Mouse (Mus musculus) cerebellum, adult 18-20 months (tissue): ENCODE data around the gene Gm15517.
"Not testable (repeated sequence)": the region's sequence is repeated elsewhere in the genome, so short reads cannot be mapped to it uniquely, and the experiment has no call there.

ENCODE experiments used
- DNase-seq, 2 experiments: peaks; one replicate each; pipeline ENCODE4 v3.0.0; 2021

Gene Gm15517

DNA sequence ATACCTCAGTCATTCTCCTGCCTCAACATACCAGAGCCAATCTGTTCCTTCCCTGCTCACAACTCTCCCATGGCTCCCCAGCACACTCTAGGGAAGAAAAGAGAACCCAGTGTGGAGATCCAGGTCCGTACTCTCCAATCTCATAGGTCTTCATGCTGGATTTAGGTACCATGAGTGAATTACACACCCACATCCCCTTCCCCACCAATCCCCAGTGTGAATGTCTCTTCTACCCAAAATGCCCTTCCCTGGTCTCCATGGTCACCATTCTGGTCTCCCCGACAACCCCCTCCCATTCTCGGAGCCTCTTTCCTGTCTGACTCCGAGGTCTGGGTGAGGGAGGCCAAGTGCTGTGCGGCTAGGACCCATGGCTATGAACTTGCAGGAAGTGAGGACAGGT, at the start of gene Gm15517:
Gene Gm15517 (plus strand): TSS at position 301 of the 400 bp plus-strand sequence.
- no peak for DNase-seq

DNA sequence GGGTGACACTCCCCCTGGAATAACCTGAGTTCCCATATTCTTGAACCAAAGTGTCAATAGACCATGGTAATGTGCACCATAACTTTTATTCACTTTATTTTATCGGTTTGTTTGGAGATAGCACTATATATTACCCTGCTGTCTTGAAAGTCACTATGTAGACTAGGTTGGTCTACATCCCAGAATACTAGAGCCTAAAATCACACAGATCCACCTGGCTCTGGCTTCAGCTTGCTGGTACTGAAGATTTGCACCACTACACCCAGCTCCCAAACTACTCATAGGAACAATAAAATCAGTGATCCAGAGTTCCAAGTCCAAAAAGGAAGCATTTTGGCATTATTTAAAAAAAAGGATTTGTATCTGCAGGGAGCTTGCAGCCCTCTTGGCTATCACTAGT, 45.6 kb upstream of the Gm15517 start, which contains the start of gene Klk1b5:
Gene Klk1b5 (plus strand): TSS at position 301 of the 400 bp plus-strand sequence.
- DNase-seq = no peak

DNA sequence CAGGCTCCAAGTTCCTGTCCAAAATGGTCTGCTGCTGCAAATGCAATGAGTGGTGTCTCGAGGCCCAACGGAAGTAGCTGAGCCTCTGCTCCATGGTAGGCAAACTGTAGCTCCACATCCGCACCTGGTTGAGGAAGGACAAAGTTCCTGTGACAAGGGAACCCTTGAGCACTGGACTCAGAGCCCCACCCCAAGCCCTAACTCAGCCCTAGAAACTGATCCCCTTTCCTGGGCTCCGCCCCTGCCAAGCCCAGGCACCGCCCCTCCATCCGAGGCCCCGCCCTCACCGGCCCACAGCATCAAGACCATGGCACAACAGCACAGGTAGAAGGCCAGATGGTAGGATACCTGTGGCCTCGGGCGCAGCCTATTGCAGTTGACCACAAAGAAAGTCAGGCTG, 39.6 kb upstream of the Gm15517 start:
- not testable (repeated sequence) for DNase-seq

DNA sequence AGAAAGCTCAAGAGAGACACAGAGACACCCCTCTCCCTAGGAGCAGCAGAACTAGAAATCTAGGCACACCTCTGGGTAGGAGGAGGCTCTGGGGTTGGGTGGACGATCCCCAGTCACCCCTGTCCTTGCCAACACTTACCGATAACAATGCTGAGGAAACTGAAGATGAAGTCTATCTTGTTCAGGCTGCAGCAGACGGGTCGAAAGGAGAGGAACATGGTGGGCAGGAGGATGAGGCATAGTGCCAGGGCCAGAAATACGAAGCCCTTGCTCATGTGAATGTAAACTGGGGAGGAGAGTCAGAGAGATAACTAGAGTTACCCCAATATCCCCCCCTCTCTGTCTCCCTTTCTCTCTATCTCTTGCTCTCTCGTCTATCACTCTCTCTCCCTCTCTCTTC, 38.9 kb upstream of the Gm15517 start:
- not testable (repeated sequence) for DNase-seq

DNA sequence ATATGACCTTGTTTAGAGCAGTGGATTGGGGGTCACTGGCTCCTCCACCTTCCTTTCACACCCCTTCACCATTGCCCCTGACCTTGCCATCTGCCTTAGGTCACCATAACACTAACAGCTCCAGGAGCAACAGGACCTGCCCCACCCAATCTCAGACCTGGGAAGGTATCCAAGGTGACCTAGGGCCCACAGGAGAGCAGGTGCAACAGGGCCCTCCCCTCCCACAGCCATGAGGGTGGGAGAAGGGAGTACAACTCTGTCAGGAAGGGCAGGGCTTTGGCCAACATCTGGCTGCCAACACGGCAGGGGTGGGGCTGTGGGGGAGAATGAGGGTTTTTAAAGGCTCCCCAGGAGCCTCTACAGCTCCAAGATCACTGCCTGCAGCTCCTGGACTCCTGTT, 36.2 kb upstream of the Gm15517 start, which contains the start of gene Klk1:
Gene Klk1 (plus strand): TSS at position 285 of the 400 bp plus-strand sequence.
- DNase-seq = no peak

DNA sequence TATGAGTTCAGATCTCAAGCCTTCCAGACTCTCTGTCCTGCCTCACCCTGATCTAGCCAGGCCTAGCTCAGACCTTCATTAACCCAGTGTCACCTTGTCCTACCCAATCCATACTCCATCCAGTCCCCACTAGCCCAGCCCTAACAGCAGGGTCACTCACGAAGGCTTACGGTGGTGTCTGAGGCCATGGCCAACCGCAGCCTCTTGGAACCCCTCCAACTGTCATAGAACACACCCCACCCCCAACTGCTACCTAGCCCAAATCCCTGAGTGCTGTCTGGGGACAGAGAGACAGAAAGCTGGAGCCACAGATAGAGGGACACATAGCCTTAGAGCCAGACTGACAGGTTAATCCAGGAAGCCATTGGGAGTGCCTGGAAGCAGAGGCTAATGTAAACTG, 25.3 kb upstream of the Gm15517 start, which contains the start of gene Gm36864:
Gene Gm36864 (plus strand): TSS at position 269 of the 400 bp plus-strand sequence.
- no peak for DNase-seq

DNA sequence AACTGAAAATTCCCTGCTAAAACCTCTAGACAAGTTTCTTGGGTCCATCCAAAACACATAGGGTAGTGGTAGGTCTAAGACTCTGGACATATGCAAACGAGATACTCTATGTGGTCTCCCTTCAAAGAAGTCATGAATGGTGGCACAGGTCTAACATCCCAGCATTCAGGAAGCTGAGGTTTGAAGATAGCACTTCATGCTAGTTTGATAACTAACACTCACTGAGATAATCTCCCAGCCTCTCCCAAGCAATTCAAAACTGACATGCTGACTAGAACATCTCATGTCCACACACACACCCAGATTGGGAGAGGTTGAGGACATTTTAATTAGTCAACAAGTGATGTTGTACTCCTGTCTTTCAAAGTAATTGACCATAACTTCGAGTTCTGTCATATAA, 21.3 kb upstream of the Gm15517 start:
- DNase-seq = no peak

DNA sequence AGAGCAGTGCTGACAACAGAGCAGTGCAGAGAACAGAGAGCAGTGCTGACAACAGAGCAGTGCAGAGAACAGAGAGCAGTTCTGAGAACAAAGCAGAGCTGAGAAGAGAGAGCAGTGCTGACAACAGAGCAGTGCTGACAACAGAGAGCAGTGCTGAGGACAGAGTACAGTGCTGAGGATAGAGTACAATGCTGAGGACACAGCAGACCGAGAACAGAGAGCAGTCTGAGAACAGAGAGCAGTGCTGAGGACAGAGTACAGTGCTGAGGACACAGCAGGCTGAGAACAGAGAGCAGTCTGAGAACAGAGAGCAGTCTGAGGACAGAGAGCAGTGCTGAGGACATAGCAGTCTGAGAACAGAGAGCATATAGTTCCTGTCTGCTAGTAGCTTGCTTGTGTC, 20.5 kb upstream of the Gm15517 start:
- no peak for DNase-seq

DNA sequence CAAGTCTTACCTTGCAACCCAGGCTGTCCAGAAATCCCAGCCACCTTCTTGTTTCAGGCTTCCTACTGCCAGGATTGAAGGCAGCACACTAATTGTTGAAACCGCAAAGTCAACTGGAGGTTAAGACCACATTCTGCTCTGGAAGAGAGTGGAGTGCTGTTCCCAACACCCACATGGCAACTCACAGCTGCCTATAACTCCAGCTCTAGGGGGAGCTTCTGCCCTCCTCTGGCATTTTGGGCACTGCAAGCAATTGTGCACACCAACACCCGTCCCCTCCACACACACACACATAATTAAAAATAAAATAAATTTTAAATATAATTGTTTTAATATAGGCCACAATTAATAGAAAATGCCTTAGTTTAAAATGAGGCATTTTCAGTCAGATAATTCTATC, 20.1 kb upstream of the Gm15517 start:
- no peak for DNase-seq

DNA sequence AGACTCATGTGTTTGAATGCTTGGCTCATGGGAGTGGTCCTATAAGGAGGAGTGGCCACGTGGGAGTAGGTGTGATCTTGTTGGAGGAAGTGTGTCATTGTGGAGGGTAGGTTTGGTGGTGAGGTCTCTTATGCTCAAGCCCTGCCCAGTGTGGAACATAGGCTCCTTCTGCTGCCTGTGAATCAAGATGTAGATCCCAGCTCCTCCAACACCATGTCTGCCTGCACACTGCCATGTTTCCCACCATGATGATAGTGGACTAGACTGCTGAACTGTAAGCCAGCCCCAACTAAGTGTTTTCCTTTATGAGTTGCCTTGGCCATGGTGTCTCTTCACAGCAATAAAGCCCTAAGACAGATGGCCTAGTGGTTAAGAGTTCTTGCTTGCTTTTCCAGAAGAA, 17.2 kb upstream of the Gm15517 start:
- no peak for DNase-seq

DNA sequence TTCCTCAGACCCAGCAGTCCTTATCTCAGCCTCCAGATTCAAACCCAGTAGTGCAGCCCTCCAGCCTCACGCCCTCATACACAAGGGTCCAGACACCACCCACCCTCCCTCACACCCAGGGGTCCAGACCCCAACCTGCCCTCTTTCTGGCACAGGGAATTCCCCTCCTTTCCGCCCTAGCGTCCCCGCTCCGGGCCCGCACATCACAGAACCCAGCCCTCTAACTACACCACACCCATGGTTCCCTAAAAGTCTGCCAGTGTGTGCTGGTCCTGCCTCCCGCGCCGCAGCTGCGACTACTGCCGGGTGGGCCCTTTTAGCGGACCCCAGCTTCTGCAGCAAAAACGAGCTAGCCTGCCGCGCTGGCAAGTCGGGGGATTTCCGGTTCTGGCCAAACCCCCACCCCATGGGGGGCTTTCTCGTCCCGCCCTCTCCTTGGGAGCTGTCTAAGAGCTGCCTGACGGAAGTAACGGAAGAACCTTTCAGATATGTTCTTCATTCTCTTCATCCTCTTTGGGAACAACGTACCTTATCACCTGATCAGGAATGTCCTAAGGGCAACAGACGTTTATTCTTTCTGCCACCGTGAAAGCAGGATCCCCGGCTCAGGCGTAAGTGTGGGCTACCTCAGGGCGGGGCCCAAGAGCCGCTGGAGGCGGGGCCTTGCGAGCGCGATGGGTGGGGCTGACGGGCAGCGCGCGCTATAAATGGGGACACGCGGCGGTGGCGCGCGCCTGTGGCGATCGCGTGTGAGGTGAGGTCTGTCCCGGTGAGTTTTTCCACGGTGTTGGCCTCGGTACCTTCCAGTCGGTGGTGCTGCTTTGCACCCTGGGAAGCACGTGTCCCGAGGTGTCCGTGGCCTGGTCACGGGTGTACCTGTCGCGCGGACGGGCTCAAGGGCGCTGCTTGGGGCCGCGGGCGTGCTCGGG, 14.9 kb upstream of the Gm15517 start, which contains the start of the genes 1700028J19Rik and 2410002F23Rik:
Gene 1700028J19Rik (minus strand): TSS at position 641 of the 929 bp plus-strand sequence.
Gene 2410002F23Rik (plus strand): TSS at position 668 of the 929 bp plus-strand sequence.
- DNase-seq = peak; percentile 87 to 95

DNA sequence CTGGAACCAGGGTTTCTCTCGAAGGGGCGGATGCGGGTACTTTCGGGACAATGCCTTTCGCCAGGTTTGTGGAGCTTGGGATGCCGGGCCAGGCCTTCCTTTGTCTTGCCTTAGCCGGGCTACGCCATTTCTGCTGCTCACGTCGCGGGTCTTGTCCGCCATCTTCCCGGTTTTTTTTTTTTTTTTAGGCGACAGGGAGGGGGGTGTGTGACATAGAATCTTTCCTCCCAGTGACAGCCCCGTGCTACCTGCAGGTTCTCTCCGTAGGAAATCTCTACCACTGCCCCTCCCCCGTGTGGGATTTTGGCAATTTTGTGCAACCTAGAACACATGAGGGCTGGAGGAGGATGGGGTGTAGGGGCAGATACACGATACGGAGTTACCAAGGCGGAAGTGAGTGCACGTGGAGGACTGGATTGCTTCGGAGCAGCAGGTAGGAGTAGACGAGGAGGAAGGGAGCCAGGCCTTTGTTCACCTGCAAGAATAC, 14.2 kb upstream of the Gm15517 start:
- DNase-seq = peak in 1 of 2 experiments; percentile 48

DNA sequence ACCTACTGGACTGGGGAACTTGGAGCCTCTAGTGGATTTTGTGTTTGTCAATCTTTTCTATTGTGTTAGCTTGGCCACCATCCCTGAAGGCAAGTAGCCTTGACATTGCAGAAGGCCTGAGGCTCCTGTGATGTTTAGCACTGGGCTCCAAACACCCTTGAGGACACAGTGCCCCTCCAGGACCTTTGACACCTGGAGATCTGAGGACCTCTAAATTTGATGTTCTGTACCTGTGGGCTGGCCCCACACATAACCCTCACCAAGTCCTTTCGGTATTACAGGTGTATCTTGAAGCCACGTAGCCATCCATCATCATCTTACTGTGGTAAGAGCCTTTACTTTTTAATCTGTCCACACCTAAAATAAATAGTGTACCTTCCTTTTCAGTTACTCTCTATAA, 13.3 kb upstream of the Gm15517 start:
- DNase-seq = no peak

DNA sequence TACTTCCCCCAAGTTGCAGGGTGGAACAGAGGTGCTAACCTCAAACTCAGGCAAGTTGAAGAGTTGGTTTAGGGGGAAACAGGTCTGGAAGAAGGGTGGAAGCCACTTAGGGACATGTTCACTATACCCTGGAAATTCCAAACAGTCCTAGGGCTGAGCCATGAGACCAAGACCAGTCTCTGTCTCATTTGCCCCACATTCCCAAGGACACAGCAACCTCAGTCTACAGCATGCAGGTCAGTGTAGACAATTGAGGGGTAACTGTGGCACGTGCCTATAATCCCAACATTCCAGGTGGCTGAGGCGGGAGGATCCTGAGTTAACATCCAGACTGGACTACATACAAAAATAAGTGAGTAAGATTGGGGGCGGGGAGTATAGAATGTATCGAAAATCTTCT, 12.0 kb upstream of the Gm15517 start:
- DNase-seq = no peak

DNA sequence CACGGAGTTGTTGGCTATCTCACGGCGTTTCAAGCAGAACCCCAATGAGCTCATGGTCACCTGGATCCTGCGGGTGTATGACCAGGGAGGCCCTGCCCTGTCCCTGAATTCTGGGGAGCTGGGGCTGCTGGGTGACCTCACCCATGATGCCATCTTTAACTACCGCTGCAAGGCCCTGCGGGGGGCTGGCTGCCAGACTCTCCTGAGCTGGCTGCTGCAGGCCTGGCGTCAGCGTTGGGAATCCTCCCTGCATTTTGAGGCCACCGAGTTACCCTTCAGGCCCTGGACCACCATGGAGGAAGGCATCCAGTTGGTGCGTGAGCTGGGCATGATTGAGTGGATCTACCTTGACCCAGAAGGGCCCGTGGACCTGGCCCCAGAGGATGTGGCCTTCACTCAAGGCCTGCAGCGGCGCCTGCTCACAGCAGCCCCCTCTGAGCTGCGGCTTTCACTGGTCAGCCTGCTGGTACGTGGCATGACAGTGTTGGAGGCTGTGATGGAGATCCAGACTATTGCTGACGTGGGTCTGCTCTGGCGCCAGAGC, 10.4 kb upstream of the Gm15517 start:
- not testable (repeated sequence) for DNase-seq

DNA sequence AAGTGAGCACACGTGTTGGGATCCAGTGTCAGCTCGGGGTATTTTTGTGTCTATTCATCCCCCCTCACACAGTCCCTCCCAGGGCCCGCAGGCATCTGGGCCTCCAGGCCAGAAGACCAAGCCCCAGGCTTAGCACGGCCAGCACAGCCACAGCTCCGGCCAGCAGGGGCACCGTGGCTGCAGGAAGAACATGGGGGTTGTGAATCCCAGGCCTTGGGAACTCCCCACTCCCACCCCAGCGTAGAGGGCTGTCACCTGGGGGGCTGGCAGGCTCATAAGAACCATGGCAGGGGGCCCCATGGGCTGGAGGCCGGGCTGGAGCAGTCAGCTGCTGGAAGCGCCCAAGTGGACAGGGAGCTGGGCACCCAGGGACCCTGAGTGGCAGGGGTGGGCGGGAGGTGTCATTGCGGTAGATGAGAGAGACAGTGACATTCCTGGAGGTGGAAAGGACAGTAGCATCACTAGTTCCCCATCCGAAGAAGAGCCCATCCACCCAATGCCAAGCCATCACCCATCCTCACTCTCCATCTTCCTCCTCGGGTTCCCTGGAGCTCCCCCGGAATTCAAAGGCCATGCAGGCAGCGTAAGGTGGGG, 8.1 kb upstream of the Gm15517 start:
- DNase-seq = no peak

DNA sequence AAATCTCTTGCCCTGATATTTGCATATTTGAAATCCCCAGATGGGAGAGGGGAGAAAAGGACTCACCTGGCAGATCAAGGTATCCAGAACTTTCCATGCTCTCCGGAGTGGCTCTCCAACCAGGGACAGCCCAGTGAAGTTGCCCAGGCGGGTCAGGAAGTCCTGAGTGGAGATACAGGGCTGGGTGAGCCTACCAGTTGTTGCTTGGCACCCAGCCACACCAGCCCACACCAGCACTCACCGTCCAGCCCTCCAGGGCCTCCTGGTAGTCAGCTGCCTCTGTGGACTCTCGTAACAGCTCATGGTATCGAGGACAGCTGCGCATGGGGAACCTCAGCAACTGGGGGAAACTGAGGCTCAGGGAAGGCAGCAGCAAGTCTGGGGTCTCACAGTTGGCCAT, 6.3 kb upstream of the Gm15517 start:
- no peak for DNase-seq

DNA sequence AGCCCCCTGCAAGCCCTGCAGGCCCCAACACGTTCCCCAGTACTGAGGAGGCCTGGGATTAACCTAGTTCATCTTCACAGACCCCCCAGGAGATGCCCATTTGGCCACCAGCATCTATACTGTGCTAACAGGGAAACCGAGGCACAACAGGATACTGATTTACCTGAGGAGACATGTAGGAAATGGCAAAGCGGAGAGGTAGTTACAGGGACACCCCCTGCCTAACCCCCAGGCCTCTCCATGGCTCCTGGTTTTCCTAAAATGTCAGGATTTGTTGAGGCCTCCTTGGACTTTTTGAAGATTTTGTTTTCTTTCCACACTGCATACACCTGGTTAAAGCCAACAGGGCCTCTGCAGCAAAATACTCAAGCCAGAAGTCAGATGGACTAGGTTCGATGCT, 4.0 kb upstream of the Gm15517 start, which contains the start of gene Acp4:
Gene Acp4 (minus strand): TSS at position 101 of the 400 bp plus-strand sequence.
- DNase-seq = no peak

DNA sequence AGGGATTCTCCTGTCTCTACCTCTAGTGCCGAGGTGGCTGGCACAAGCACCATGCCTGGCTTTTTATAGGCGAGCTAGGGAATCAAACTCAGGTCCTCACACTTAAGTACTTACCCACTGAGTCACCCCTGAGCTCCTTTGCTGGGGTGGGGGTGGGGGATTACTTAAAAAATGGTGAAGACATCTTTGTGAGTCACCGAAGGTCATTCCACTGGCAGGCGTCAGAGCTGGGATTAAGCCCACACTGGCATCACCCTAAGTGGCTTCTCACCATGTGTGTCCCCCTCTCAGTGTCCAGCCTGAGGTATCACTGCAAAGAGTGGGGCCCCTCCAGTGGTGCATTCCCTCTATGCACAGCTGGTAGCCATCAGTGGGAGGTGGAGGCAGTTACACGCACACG, 837 bp upstream of the Gm15517 start:
- no peak for DNase-seq

DNA sequence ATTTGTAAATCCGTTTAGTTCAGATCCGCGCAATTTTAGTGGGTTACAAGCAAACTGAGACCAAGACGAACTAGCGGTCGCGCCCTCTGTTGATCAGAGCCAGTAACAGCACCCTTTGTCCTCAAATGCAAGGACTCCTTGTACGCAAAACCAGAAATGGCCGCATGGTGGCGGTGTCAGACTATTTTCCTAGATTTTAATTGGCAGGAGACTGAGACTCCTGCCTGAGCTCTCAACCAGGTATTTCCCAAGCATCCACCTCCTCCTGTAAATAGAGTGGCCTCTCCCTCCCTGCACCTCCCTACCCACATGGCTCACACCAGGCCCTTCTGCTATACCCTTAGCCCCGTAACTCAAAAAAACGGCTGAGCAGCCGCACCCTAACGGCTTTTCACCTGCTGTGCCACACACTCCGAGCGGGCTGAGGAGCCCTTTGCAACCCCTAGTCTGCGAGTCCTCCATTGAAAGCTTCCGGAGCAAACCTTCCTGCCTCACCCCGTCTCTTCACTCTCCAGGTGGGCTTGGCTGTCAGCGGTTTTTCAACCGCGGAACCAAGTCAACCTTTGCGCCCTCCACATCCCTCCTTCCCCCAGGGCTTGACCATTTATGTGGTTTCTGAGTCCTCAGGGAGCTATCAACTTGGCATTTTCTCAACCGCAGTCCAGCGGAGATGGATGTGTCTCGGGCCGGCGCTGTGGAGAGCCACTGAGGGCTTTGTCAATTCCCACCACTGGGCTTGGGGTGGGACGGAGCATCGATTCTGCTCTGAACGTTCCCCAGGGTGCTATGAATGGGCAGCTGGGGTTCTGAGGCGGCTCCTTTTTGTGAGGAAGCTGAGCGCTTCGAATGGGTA, 1.8 kb downstream of the Gm15517 start:
- DNase-seq = peak; percentile 96 to 99

DNA sequence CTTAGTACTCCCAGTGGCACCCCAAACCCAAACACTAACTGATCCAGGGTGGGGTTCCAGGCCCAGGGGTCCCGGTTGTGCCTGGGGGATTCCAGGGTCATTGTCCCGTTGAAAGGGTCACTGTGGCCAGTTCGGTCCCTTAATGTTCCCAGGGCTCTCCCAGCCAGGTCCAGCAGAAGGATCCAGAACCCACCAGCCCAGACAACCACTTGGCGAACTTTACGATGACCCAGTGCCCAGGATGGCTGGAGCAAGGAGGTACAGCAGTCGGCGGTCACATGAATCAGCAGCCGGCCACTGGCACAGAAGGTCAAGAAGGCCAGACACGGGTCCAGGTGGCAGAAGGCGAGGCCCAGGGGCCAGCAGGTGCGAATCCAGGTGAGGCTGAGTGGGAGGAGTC, 6.9 kb downstream of the Gm15517 start:
- DNase-seq = no peak

DNA sequence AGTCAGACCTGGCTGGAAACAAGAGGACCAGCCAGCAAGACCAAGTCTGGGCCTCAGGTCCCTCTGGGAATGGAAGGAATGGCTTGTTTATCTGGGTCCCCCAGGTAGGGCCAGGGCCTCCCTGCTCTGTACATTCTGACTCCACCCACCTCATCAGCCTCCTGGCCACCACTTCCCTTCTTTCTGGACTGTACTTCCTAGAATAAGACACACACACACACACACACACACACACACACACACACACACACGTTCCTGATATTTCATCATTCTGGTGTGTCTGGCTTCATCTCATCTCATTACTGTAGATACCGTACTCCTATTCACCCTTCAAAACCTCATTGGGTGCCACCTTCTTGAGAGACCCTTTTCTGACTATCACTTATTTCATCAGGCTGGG, 8.2 kb downstream of the Gm15517 start:
- no peak for DNase-seq
